Mouse (Mus musculus) common myeloid progenitor, adult 5-6 weeks (primary cell): ENCODE data around the gene Rdh12. TPM values are rescaled to one million over a fixed set of nuclear protein-coding genes. Genes with fewer than 3 reads are reported as not detected.

ENCODE experiments used
- ATAC-seq: replicated peaks from 2 replicates; pipeline ENCODE4 v1.8.0; 2016; ENCODE audit warnings: low read depth, mild to moderate bottlenecking, moderate TSS enrichment, inconsistent platforms; ENCODE audit not compliant: poor library complexity, severe bottlenecking
- total RNA-seq: library from RNA; stranded (forward); fragments of 200-1000, 187-1606 nt; gene quantifications from 2 replicates; pipeline ENCODE4 v1.2.3, GENCODE M21; 2017

Rdh12 gene
- total RNA-seq, 1 experiment from 2014 or later = 5.1 TPM

DNA sequence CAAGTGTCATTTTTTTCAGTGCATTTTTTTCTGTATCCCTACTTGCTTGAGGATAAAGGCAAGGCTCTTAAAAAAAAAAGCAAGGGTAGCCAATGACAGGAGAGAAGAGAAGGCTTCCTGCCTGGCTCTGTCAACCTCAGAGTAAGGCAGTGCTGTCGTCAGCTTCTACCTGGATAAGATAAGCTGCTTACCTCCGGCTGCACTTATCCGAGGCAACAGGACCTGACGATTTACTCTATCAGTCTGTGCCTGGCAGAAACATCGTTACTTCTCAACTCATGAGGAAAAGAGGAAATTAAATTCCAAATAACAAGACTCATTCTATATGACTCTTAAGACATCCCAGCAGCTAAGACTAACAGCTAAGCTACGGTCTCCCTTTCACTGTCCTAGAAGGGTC lies 34.2 kb downstream of the Rdh12 start:
- ATAC-seq = no peak

DNA sequence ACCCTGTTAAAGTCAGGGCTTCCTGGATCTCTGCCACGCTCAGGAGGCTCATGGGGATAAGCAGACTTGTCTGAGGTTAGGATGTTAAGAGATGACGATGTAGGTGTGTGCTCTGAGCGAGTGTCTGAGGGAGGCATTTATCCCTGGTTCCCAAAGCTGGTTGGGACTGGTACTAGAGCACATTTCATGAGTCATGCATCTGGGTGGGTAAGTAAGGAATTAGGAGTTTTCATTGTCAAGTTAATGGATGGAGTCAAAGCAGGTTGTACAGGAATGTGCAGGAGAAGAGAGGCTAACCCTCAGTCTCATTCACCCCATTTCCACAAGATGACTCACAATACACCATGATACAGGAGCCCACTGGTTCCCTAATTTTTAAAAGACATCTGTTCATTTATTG lies 39.4 kb downstream of the Rdh12 start:
- ATAC-seq = no peak

DNA sequence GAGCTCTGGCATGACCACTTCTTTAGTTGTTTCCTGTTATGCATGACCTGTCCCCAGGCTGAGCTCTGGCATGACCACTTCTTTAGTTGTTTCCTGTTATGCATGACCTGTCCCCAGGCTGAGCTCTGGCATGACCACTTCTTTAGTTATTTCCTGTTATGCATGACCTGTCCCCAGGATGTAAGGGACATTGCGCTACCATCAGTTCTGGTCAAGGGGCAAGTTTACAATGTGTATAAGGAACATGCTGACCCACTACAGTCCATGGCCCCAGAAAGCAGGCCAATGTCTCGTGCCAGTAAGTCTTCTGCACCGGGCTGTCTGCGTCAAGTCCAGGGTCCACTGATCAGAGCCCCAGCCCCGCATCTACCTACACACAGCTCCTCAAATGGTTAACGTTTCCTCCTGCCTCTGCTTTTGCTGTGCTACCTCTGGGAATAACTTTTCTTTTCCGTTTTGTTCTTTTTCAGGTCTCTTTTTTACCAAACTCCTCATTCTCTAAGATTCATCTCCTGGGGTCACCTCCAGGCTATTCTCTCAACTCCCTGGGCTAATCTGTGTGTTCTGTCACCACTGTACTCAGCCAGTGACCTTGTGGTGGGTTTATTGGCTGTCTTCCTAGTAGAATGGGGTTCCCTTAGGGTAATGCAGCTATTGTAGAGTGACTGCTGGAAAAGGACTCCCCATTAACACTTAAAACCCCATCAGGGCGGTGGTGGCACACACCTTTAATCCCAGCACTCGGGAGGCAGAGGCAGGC lies 44.8 kb downstream of the Rdh12 start:
- ATAC-seq = no peak

DNA sequence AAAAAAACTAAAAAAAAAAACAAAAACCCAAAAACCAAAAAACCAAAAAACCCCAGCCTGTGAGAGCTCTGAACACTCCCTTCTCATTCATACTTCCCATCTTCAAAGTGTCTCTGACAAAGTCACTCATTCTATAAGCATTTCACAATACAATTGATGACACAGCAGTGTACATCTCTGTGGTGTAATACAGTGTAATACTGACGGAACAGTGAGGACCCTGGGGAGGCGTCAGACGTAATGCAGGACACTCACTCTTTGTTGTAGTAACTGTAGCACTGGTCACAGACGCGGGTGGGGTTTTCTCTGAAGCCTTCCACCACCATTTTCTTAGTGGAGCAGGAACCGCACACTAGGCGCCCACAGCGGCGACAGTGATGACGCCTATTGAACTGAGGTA lies 46.3 kb downstream of the Rdh12 start:
- no peak for ATAC-seq

DNA sequence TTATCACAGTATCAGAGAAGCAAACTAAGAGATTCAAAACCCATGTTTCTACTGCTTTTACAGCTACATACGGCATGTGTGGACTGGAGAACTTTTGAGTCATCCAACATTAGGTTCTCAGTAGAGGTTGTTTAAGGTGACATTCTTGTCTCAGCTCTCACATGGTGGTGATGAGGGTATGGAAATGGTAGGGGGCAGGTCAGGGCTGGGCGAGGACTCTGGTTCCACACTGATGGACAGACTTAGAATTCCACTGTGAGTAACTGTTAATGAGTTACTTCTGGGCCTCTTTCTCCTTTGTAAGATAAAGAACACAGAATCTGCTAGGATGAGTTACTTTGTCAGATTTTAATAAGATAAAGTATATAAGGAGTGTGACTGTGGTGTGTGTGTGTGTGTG lies 51.4 kb downstream of the Rdh12 start:
- ATAC-seq = no peak

DNA sequence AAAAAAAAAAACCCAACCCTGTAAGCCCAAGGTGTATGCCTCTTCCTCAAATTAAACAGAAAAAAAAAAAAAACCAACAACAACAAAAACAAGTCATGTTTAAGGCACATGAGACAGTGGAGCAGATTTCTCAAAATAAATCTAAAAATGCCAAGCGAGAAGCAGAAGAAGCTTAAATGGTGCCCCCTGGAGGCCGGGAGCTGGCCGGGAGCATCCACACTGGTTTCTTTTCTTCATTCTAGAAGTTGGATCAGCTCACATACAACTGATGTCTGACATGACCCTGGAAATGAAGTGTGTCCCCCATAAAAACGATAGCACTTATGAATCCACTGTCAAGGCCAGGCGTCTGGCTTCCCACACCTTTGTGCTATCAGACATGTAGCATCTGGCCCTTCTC lies 52.3 kb downstream of the Rdh12 start:
- ATAC-seq = 0 out of 2 replicates have a peak, but pooled peaks have one; percentile 39

Other genes with a start within 250 kb of the Rdh12 start
- gene Tmem229b, start 201.3 kb upstream of the Rdh12 start, total RNA-seq = 74.7 and 76.7 TPM in 2 replicates
- gene Plekhh1, start 179.8 kb upstream of the Rdh12 start, total RNA-seq = 0.41 and 2.1 TPM in 2 replicates
- 23.6 and 25.6 TPM in 2 replicates for gene Pigh, start 119.3 kb upstream of the Rdh12 start, total RNA-seq
- gene Arg2, start 78.1 kb upstream of the Rdh12 start, total RNA-seq = not detected in 2 replicates
- gene Vti1b, start 36.2 kb upstream of the Rdh12 start, total RNA-seq = 147 and 182 TPM in 2 replicates
- 24.7 and 25.1 TPM in 2 replicates for gene Rdh11, start 16.6 kb upstream of the Rdh12 start, total RNA-seq
- 6.5 and 16.3 TPM in 2 replicates for gene Zfyve26, start 87.4 kb downstream of the Rdh12 start, total RNA-seq
- 10.8 and 12.8 TPM in 2 replicates for gene Rad51b, start 88.4 kb downstream of the Rdh12 start, total RNA-seq